Mouse (Mus musculus): Measurements from ENCODE around the gene Tmem202. TPM values are rescaled to one million over a fixed set of nuclear protein-coding genes. Genes with fewer than 3 reads are reported as not detected.

The Tmem202 gene
- total RNA-seq, 2 experiments from 2014 or later: 3.0 to 3.6 TPM

Other genes starting within 250 kb of the Tmem202 start
- 10 to 100 TPM; 16.4 to 16.9 TPM for gene Adpgk, start 248.3 kb downstream of the Tmem202 start, total RNA-seq (2021)
- gene Bbs4, start 186.3 kb downstream of the Tmem202 start, total RNA-seq (2021): 10 to 100 TPM; 41.3 to 42.3 TPM
- gene Arih1, start 53.2 kb downstream of the Tmem202 start, total RNA-seq (2021): 100 to 1,000 TPM; 107 to 110 TPM
- 10 to 100 TPM; 54.7 to 62.1 TPM for gene Hexa, start 307 bp downstream of the Tmem202 start, total RNA-seq (2021)
- 10 to 100 TPM; 29.7 to 33.2 TPM for gene Celf6, start 38.1 kb upstream of the Tmem202 start, total RNA-seq (2021)
- 100 to 1,000 TPM; 115 to 120 TPM for gene Parp6, start 77.4 kb upstream of the Tmem202 start, total RNA-seq (2021)
- 1,000 to 10,000 TPM; 1,476 to 1,478 TPM for gene Pkm, start 116.5 kb upstream of the Tmem202 start, total RNA-seq (2021)
- 1 to 10 TPM; 5.3 to 5.8 TPM for gene Gramd2, start 140.3 kb upstream of the Tmem202 start, total RNA-seq (2021)
- gene Senp8, start 210.9 kb upstream of the Tmem202 start, total RNA-seq (2021): 10 to 100 TPM; 10.1 to 14.3 TPM
- gene Myo9a, start 211.0 kb upstream of the Tmem202 start, total RNA-seq (2021): 10 to 100 TPM; 58.2 to 65.6 TPM